Mouse (Mus musculus) lung, postnatal 0 days (tissue): Measurements from ENCODE around the gene Sdhb.

Experiments used
- CTCF ChIP-seq: IDR thresholded peaks from 2 replicates; pipeline ENCODE4 v1.5.1; 2016; ENCODE audit warnings: antibody characterized with exemption, mild to moderate bottlenecking
- EP300 ChIP-seq: IDR thresholded peaks from 2 replicates; pipeline ENCODE4 v1.6.1; 2016; ENCODE audit warnings: antibody characterized with exemption, mild to moderate bottlenecking, control low read depth

- TF ChIP-seq EP300 (no peak), CTCF (no peak)
These were observed 16.0 kb upstream of the Sdhb start for GRCm38 (mm10) chr4:140944961-140945442.
